In genomic region chr5:66710445-66711019, GRCm38 (mm10) we compare ENCODE assay signal across 9 mouse cellular contexts. TPM values are rescaled to one million over a fixed set of nuclear protein-coding genes. Genes with fewer than 3 reads are reported as not detected.
DNase-seq lines count a peak whose midpoint lies in the region; ATAC-seq and TF ChIP-seq lines count a peak whose summit lies in the region.
"Had no signal": no experiment of that assay in that cellular context is flagged by ENCODE, and none has a peak within 500 bp of the region (broad histone marks: within the 10 kb centered on the region; RNA-seq: fewer than 3 reads in every experiment).

No protein-coding gene starts in this region.

- no peaks in the 10 kb centered on the region for H3K9me3 ChIP-seq in intestine, postnatal 0 days (ENCODE audit: control insufficient read depth)
- H3K9me3 ChIP-seq in intestine, embryonic 15.5 days, result no peaks in the 10 kb centered on the region
- H3K9me3 ChIP-seq in midbrain, postnatal 0 days (ENCODE audit: low read length), result no peaks in the 10 kb centered on the region
- no peaks in the 10 kb centered on the region for H3K9me3 ChIP-seq in midbrain, embryonic 10.5 days (replicated peaks)

- H3K27me3 ChIP-seq in intestine, postnatal 0 days (replicated peaks; ENCODE audit: control insufficient read depth, insufficient read depth, low read length), result no peaks in the 10 kb centered on the region
- no peaks in the 10 kb centered on the region for H3K27me3 ChIP-seq in intestine, embryonic 15.5 days (replicated peaks)
- H3K27me3 ChIP-seq in midbrain, postnatal 0 days (ENCODE audit: insufficient read depth, low read length), result no peaks in the 10 kb centered on the region
- peaks cover 20% of the 10 kb centered on the region; the same call in 1 of the 2 replicates for H3K27me3 ChIP-seq in midbrain, embryonic 10.5 days (ENCODE audit: low read depth, poor library complexity, severe bottlenecking)

- no peak for ATAC-seq in intestine, postnatal 0 days
- no peak for ATAC-seq in intestine, embryonic 15.5 days
- ATAC-seq in midbrain, postnatal 0 days (ENCODE audit: low FRiP score), result peak; percentile 60; the same call in 1 of the 2 replicates
- ATAC-seq in inflammation-experienced regulatory T-cells, adult 6 months, result no peak

- no peaks in the 10 kb centered on the region for H3K36me3 ChIP-seq in intestine, postnatal 0 days (ENCODE audit: control insufficient read depth, insufficient read depth)
- H3K36me3 ChIP-seq in intestine, embryonic 15.5 days, result no peaks in the 10 kb centered on the region
- H3K36me3 ChIP-seq in midbrain, postnatal 0 days (ENCODE audit: insufficient read depth, low read length), result no peaks in the 10 kb centered on the region
- no peaks in the 10 kb centered on the region for H3K36me3 ChIP-seq in midbrain, embryonic 10.5 days

- no peak overlapping the region for H3K9ac ChIP-seq in intestine, postnatal 0 days (ENCODE audit: low read depth, low read length)
- no peak overlapping the region for H3K9ac ChIP-seq in intestine, embryonic 15.5 days
- no peak overlapping the region for H3K9ac ChIP-seq in midbrain, postnatal 0 days (replicated peaks; ENCODE audit: low read length, poor library complexity, severe bottlenecking)

- TF ChIP-seq CTCF in intestine, postnatal 0 days (IDR thresholded peaks at IDR 0.05; ENCODE audit: low read depth), result peak; percentile 64
- peak; percentile 77 for TF ChIP-seq CTCF in midbrain, postnatal 0 days (IDR thresholded peaks at IDR 0.05)

- DNase-seq in cerebellum, postnatal 14 days, result peak; percentile 24 to 31
- DNase-seq in cerebellum, adult 11-12 months, result no peak
- peak; percentile 71 for DNase-seq in midbrain, postnatal 0 days (ENCODE audit: low spot score)
- DNase-seq in midbrain, embryonic 10.5 days (ENCODE audit: low spot score), result no peak
- no peak for DNase-seq in thymus, adult 18-20 months
- DNase-seq: layer of hippocampus, postnatal 36 days had no signal

- H3K4me1 ChIP-seq in intestine, postnatal 0 days (replicated peaks; ENCODE audit: control insufficient read depth, insufficient read depth, low read length), result no peaks in the 10 kb centered on the region
- H3K4me1 ChIP-seq in intestine, embryonic 15.5 days (replicated peaks), result 0 out of 2 replicates have a peak, but pooled peaks cover 6% of the 10 kb centered on the region
- H3K4me1 ChIP-seq in midbrain, postnatal 0 days (ENCODE audit: insufficient read depth, low read length), result no peaks in the 10 kb centered on the region
- H3K4me1 ChIP-seq in midbrain, embryonic 10.5 days, result peaks cover 22% of the 10 kb centered on the region

- 21% methylated on average over 4 of the region's 4 CpGs for WGBS in intestine, postnatal 0 days
- 20% methylated on average over 4 of the region's 4 CpGs for WGBS in intestine, embryonic 15.5 days
- WGBS in midbrain, postnatal 0 days, result 4% methylated on average over 4 of the region's 4 CpGs
- 23% methylated on average over 4 of the region's 4 CpGs for WGBS in midbrain, embryonic 10.5 days

- H3K4me3 ChIP-seq in intestine, postnatal 0 days (ENCODE audit: low read depth, low read length), result no peak overlapping the region
- no peak overlapping the region for H3K4me3 ChIP-seq in intestine, embryonic 15.5 days (replicated peaks)
- H3K4me3 ChIP-seq in midbrain, postnatal 0 days (ENCODE audit: low read depth, low read length), result no peak overlapping the region
- H3K4me3 ChIP-seq in midbrain, embryonic 10.5 days, result no peak overlapping the region

- H3K4me2 ChIP-seq in intestine, postnatal 0 days (replicated peaks; ENCODE audit: low read depth), result no peak overlapping the region
- no peak overlapping the region for H3K4me2 ChIP-seq in intestine, embryonic 15.5 days (replicated peaks)
- no peak overlapping the region for H3K4me2 ChIP-seq in midbrain, postnatal 0 days (ENCODE audit: low read depth, low read length, poor library complexity, severe bottlenecking)

- H3K27ac ChIP-seq in intestine, postnatal 0 days (ENCODE audit: low read depth, low read length), result no peak overlapping the region
- no peak overlapping the region for H3K27ac ChIP-seq in intestine, embryonic 15.5 days
- H3K27ac ChIP-seq in midbrain, postnatal 0 days (ENCODE audit: low read depth, low read length), result no peak overlapping the region
- H3K27ac ChIP-seq in midbrain, embryonic 10.5 days (replicated peaks), result no peak overlapping the region

RNA-seq across cellular contexts. Expression of gene Uchl1, which starts 34.6 kb away (rescaled TPM):
- 70.3 and 73.4 TPM in 2 replicates for polyA plus RNA-seq in intestine, postnatal 0 days (2015; fragmentation: Nextera tagmentation; extraction: Ambion mirVana)
- polyA plus RNA-seq in intestine, embryonic 15.5 days (2015; fragmentation: Nextera tagmentation; extraction: Ambion mirVana), result 89.5 and 95.7 TPM in 2 replicates
- total RNA-seq in midbrain, postnatal 0 days (2014; rRNA removed), result 1,819 and 2,069 TPM in 2 replicates
- 2,098 and 2,247 TPM in 2 replicates for polyA plus RNA-seq in midbrain, postnatal 0 days (2015; fragmentation: Nextera tagmentation; extraction: Ambion mirVana)
- polyA plus RNA-seq in midbrain, embryonic 10.5 days (2016; fragmentation: Nextera tagmentation; extraction: Ambion mirVana), result 265 and 368 TPM in 2 replicates
- polyA plus RNA-seq in inflammation-experienced regulatory T-cells, adult 6 months (2017; shearing (Covaris generic)), result under 1 TPM in 1 of 3 experiments, not detected in 2; 0.87 TPM

RNA-seq across cellular contexts. Expression of gene Limch1, which starts 35.1 kb away (rescaled TPM):
- polyA plus RNA-seq in intestine, postnatal 0 days (2015; fragmentation: Nextera tagmentation; extraction: Ambion mirVana), result 6.7 and 7.7 TPM in 2 replicates
- polyA plus RNA-seq in intestine, embryonic 15.5 days (2015; fragmentation: Nextera tagmentation; extraction: Ambion mirVana), result 11.3 and 11.7 TPM in 2 replicates
- 97.8 and 119 TPM in 2 replicates for total RNA-seq in midbrain, postnatal 0 days (2014; rRNA removed)
- polyA plus RNA-seq in midbrain, postnatal 0 days (2015; fragmentation: Nextera tagmentation; extraction: Ambion mirVana), result 46.6 and 46.7 TPM in 2 replicates
- polyA plus RNA-seq in midbrain, embryonic 10.5 days (2016; fragmentation: Nextera tagmentation; extraction: Ambion mirVana), result 33.2 and 37.2 TPM in 2 replicates
- under 1 TPM in 1 of 3 experiments, not detected in 2; 0.45 TPM for polyA plus RNA-seq in inflammation-experienced regulatory T-cells, adult 6 months (2017; shearing (Covaris generic))

Comparison
In these comparisons a context has a peak if more than half of its experiments do, and no peak if none do; other contexts are left out.
1. DNase-seq: peak in cerebellum, postnatal 14 days (2 of 2) and midbrain, postnatal 0 days (single experiment); none in cerebellum, adult 11-12 months (single experiment), midbrain, embryonic 10.5 days (single experiment) and thymus, adult 18-20 months (0 of 2).
2. RNA of gene Uchl1, which starts 34.6 kb away (polyA plus RNA-seq): 2,098 to 2,247 TPM in midbrain, postnatal 0 days, 265 to 368 TPM in midbrain, embryonic 10.5 days, 89.5 to 95.7 TPM in intestine, embryonic 15.5 days and 70.3 to 73.4 TPM in intestine, postnatal 0 days; 0.87 TPM in inflammation-experienced regulatory T-cells, adult 6 months; every median in the first group is over 10 times any median in the second.